Mouse (Mus musculus): ENCODE results near the gene Slc37a1.
A peak's percentile ranks its signal among the peaks of the same experiment; 100 is the strongest.
"Not testable (repeated sequence)": the region's sequence is repeated elsewhere in the genome, so short reads cannot be mapped to it uniquely, and the experiment has no call there.

Slc37a1 gene

DNA sequence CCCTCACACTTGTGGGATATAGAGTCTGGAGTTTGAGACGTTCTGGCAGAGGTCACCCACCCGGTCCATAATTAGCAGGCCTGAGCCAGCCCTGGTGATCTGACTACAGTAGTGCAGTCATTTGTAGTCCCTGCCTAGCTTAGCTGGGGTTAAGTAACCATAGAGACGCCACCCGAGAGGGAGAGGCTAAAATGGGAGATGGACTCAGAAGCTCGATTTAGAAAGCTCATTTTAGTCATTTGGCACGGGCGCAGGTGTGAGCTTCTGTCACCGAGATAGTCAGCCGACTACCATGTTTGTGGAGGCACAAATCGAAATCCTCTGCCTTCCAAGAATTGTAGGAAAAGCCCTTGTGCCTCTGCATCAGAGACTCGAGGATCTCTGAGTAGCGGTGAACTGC lies 34.8 kb downstream of the Slc37a1 start:
- DNase-seq, result peak; percentile 70 to 72

DNA sequence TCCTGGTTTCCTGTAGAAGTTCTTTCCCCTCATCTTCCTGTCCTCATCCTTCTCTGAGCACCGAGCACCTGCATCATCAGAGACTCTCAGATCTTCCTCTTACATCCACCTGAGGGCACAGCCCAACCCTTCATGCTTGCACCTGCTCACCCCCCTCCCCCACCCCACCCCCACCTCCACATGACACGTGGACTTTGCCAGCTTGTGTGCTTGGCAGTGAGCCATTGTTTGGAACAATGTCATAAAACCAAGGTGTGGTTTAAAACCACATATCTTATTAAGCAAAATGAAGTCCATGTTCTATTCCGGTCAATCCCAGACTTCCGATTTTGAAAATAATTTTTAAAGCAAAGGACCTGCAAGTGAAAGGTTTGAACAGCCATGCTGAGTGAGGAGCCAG lies 35.9 kb downstream of the Slc37a1 start:
- peak; percentile 56 to 70 for DNase-seq

DNA sequence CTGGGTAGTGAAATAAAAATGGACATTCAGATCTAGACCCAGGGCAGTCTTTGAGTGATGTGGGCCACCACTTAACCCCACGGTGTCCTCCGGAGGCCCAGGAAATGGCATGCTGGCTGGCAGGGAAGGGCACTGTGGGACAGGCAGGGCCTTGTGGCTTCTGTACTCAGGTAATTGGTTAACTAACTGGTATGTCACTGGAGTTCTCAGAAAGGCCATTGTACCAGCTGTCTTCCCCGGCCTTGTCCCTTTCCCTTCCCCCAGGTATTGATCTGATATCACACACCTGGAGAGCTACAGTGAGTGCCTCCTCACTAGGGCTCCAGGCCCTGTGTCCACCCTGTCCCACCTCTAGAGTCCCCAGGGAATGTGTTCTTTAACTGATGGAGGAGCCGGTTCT lies 36.8 kb downstream of the Slc37a1 start:
- DNase-seq, result no peak

DNA sequence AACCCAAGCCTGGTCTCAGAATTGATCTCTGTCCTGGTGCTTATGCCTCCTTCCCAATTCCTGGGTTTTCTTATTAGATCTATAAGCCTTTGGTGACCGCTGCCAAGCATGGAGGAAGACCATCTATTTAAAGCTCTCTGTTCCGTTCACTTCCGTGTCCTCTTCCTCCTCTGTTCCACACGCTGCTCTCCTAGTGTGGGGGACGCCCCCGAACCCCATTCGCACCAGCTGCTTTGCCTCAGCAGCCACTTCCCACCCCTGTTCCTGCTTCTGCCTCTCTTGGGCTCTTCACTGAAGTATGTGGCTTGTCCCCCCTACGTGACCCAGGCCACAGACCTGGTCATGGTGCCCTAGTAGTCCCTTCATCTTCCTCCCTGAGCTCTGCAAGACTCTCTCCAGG lies 37.6 kb downstream of the Slc37a1 start:
- no peak for DNase-seq

DNA sequence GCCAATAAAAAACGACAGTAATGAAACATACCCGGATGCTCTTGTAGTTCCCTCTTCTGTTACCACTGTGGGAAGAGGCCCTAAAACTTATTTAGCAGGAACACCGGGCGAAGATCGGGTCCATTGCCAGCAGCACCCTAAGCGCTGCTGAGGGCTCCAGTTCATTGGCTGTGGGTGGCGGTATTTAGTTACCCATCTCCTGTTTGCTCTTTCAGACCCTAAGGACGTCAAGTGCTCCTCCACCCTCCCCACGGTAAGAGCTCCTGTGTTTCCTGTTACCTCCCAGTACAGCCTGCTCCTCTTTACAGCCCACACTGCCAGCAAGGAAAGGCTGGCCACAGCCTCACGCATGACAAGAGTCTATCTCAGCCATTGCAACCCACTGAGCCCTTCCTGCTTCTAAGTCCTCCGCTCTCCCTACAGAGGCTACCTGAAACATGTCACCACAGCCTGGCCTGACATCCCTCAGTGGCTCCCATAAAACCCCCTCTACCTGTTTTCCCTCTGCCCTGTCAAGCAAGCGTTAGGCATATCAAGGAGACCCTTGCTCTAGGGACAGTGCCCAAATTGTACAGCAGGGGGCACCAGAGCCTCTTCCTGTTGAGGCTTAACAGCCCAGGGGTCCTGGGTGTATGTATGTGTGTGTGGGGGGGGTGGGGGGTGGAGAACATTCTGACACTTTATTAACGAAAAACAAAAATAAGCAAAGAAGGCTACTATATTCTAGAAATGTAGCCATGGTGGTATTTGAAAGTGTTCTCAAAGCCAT lies 39.0 kb downstream of the Slc37a1 start:
- DNase-seq, result peak; percentile 82 to 84

DNA sequence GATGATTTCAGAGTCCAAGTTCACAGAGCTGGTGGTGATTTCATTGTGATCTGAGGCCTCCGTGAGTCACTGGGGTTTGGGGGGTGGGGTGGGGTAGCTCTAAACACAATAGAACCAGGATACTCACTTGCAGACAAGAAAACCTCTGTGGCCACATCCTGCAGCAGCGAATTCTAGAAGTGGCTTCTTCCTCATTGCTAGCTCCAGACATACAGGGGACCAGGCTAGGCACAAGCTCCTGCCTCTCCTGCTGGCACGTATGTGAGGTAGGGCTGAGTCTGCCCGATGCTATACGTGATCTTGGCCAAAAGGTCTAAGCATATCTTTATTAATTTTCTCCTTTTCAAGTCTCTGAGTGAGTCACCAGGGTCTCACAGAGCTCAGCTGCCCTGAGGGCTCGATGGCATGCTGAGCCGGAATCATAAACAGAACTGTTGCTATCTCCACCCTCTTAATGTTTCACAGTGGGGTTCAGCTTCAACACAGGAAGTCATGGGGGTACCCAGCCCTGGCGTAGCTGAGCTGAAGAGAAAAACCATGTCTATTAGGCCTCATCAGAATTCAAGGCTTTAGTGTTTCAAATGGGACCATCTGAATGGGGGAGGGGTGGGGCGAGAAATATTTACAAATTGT lies 39.7 kb downstream of the Slc37a1 start:
- no peak for DNase-seq

DNA sequence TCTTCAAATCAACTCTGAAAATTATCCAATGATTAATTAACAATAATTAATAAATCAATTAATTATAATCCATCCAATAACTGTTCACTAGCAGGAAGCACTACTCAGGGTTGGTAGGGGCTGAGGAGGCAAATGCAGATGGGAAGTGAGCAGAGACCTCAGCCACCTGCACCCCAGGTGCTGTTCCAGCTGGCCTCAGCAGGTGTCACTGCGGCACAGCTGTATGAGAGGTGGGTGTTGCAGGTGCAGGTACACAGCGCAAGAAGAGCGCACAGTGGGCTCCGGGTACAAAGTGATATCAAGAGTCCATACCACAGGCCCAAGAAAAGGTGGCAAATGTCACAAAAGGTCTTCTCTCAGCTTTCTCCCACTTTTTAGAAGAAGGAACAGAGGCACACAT lies 41.9 kb downstream of the Slc37a1 start:
- no peak for DNase-seq

DNA sequence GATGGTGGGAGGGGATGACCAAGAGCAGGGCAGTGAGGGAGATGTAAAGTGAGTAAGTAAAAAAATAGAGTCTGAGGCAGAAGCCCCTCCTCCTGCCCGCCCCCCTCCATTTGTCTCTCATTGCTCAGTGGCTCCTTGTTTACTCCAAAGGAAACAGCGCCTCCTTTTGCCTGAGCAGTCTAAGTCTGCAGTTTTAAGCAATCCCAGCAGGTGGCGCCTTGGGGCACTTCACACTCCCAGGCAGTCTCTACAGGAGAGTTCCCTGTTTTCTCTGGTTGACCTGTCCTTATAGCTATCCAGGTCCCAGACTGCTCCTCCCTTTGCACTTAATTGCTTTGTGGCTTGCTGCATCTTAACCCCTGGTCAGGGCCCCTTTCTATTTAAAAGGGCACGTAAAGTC lies 44.0 kb downstream of the Slc37a1 start:
- DNase-seq, result peak; percentile 87 to 90

DNA sequence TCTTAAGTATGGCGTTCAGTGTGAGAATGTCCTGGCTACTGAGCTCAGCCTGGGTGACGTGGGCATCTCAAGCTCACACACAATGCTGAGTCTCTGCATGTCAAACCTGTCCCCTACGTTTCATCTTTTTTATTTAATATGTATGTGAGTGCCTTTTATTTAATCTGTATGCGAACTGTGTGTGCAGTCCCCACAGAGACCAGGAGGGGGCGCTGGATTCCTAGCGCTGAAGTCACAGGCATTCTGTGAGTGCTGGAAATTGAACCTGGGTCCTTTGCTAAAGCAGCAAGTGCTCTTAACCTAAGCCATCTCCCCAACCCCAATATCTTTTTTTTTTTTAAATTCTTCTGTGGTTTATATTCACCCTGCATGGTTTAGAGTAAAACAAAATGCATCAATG lies 44.7 kb downstream of the Slc37a1 start:
- DNase-seq, result no peak

DNA sequence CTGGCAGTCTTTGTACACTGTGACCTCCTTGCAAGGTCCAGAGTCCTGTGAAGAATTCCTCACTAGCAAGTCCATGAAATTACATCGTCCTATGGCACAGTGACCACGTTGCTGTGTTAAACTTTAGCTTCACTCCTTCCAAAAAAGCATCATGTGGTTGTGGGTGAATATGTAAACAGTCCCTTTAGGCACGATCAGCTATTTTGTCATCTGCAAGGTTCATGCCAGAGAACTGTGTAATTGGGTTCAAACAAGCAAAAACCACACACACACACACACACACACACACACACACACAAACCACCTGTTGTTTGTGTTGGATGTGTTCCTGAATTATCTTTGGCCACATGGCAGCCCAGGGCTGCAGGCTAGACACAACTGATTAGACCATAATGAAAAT lies 45.3 kb downstream of the Slc37a1 start:
- peak in 1 of 2 experiments; percentile 60 for DNase-seq

DNA sequence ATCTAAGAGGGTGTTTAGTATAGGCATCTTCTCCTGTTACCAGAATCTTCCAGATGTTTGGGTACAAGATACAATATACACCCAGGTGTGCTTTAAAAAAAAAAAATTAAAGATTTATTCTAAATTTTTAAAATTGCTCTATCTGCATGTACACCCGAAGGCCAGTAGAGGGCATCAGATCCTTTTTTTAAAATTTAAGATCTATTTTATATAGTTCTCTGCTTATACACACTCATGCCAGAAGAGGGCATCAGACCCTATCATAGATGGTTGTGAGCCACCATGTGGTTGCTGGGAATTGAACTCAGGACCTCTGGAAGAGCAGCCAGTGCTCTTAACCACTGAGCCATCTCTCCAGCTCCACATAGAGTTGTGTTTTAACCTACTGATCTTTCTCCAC lies 45.7 kb downstream of the Slc37a1 start:
- DNase-seq, result peak in 1 of 2 experiments; percentile 60

DNA sequence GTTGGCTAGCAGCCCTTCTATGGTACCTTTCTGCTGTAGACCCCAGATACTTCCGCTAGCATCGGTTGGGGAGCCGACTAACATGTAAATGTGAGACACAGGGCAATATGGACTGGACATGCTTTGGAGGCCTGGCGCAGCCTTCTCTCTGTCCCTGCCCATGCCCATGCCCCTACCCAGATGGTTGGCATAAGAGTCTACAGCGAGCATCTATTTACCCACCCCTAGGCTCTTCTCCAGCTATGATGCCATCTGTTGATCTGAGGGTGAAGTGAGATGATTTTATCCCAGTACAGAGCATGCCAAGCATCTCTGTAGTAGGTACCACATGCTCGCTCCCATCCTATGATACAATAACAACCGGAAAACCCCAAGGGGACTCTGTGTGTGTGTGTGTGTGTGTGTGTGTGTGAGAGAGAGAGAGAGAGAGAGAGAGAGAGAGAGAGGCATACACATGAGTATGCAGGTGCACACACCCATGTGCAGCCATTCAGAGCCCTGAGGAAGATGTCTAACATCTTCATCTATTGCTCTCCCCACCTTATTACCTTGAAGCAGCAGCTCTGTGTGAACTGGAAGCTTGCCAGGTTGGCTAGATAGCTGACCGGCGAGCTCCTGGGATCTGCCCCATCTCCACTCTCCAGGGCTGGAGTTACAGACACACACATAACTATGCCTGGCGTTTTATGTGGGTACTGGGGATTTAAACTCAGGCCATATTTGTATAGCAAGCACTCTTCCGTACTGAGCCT lies 48.1 kb downstream of the Slc37a1 start:
- DNase-seq, result peak; percentile 86 to 90

DNA sequence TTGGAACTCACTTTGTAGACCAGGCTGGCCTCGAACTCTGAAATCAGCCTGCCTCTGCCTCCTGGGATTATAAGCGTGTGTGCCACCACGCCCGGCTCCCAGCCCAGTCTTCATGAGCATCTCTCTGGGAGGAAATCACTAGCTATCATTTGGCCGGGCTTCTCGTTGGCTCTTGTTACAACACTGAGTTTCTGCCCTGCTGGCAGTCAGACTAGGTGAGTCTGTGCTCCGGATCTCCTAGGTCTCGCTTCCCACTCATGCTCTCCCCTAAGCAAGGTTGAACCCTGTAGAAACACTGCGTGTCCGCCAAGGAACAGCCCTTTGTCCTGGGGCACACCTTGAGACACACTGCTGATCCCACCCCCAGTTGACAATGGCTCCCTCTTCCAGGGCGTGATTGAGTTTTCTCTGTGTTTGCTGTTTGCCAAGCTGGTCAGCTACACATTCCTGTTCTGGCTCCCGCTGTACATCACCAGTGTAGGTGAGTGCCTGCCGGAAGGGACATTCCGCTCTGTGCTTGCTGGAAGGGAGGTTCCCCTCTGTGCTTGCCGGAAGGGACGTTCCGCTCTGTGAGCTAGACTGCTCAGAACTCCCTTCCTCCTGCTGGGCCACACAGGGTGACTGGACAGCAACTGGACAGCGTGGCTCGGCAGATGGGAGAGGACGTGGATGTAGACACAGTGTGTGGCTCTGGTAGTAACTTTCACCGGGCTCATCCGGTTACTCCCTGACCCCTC lies 48.9 kb downstream of the Slc37a1 start:
- peak in 1 of 2 experiments; percentile 51 for DNase-seq

DNA sequence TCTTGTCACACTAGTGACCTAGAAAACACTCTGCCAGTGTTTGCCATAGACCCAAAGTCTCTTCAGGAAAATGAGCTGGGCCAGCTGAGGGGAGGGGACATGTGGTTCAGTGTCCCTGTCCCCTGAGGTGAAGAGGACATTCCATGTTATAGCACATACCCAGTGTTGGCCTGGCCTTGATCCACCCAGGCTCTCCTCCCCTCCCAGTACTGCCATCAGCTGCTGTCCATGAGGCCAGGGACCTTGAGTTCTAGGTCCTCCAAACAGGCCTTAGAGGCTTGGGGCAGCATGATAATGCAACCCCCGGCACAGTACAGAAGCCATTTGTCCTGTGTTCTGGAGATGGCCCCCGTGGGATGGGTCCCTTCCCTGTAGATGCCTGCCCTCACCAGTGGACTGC lies 53.2 kb downstream of the Slc37a1 start:
- DNase-seq, result no peak

DNA sequence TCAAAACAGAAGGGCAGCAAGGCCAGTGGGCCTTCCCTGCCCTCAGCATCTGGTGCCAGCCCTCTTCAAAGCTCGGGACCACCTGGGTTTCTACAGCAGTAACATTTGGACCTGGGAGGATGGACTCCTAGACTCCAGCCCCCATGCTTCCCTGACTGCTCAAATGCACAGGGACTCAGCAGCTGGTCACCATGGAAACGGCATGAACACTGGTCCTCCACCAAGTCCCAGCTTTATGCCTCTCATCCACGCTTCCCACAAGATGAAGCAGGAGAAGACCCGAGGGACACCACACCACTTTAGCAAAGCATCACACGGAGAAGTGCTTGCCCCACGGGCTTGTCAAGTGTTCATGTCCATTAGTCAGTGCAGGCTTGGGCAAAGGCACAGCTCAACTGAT lies 55.6 kb downstream of the Slc37a1 start:
- DNase-seq, result no peak

DNA sequence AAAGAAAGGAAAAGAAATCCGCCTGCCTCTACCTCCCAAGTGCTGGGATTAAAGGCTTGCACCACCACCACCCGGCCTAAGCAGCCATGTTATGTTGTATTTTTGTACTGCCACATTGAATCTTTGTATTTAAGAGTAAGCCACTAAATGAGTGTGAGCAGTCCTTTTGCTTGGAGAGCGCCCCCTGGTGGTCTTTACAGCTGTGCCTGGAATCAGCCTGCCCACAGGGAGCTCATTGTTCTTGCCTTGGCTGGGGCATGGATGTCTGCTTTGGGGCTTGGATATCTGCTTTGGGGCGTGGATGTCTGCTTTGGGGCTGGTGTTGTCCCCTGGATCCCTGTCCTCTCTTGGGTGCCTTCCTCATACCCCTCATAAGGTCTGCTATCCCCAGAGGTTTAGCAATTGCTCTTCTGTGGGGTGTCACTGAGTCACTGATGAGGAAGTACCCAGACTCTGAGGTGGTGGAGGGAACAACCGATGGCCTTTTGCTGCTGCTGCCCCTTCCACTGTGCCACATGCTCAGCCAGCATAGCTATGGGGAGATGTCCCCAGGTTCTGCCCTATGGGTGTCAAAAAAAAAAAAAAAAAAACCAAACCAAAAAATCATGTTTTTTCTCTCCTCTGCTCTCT lies 57.7 kb downstream of the Slc37a1 start:
- DNase-seq, result peak; percentile 86 to 88

DNA sequence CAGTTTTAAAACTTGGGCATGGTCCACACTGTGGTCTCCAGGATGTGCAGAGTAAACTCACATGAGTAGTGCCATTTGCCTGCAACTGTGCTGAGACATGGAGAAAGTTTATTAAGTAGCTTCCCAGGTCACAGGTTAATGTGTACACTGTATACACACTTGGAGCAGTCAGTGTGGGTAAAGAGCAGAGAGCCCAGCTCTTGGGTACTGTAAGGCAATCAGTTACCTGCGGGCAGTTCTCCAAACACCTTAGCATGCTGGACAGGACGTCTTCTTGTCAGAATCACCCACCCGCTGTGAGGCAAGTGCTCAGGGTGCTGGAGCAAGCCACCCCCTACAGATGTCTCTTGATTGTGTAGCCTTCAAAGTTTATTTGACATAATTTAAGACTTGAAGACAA lies 58.2 kb downstream of the Slc37a1 start:
- DNase-seq, result no peak

DNA sequence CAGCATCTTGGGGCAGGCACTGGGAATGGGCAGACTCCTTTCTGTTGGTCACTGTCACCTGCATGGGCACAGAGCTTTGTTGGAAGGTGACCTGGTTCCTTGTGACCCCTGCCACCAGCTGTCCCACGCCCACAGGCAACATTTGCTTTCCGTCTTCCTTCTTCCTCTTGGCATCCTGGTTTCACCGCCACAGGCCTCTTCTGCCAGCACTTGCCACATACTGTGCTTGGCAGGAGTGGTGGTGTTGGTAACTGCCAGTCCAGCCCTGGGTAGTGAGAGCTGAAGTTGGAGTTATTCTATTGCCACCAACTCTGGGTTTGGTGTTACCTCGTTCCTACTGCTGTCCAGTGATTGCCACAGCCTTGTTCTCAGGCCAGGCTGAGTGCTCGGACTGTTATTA lies 61.5 kb downstream of the Slc37a1 start:
- DNase-seq, result peak; percentile 55 to 73

DNA sequence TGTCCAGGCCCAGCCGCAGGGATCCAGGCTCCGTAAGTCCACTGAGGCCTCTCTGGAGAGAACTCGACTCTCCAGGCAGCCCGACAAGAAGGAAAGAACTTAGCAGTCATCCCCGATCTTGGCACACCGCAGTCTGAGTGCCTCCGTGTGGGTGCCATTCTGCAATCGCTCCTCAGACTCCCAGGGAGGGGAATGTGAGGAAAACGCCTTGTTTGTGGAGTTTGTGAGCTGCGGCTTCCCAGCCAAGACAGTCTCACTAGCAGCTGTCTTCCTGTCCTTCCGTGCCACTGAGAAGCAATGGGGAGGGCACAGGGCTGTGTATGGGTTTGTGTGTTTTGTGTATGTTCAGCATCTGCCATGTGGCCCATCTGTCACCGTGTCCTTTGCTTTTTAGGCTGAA lies 62.8 kb downstream of the Slc37a1 start:
- DNase-seq, result no peak

DNA sequence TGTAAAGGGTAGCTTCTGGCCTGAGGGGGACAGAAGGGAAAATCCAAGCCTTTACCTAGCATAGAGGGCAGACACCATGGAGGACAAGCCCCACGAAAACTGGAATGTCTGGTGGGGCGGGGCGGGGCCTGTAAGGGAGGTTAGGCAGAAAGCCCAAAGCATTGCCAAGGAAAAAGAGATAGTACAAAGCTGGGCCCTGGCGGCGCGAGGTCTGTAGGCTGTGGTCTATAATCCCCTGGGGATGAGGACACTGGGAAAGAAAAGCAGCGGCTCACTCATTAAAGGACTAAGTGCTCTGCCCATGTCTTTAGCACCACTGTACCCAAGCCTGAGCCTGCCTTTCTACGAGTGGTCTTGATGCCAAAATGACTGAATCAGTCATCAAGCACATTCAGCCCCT lies 65.4 kb downstream of the Slc37a1 start:
- no peak for DNase-seq

DNA sequence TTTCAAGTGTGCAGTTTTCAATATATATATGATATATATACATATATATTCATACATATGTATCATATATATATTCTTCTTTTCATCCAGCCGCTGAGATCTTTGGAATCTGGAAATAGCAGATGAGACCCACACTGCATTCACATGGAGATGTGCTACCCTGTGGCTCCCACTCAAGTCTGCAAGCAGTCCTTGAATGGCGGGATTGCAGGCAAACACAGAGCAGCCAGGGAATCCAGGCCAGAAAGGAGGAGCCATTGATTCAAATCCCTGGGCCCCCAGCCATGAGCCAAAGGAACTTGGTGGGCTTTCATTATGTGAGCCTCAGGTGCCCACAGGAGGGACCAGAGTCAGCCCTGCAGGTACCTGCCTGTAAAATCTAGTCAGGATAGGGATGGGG lies 66.7 kb downstream of the Slc37a1 start:
- DNase-seq, result no peak

DNA sequence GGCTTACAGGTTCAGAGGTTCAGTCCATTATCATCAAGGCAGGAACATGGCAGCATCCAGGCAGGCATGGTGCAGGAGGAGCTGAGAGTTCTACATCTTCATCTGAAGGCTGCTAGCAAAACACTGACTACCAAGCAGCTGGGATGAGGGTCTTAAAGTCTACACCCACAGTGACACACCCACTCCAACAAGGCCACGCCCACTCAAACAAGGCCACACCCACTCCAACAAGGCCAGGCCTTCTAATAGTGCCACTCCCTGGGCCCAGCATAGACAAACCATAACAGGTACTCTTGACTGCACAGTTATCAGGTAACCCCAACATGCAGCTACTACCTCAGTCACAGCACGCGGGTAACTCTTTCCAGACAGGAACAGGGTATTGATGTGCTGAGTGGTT lies 68.1 kb downstream of the Slc37a1 start:
- not testable (repeated sequence) for DNase-seq
